Mouse (Mus musculus) CH12.LX (cell line): ENCODE data around the gene Art3.

Source experiments
- CTCF ChIP-seq, 2 experiments: IDR thresholded peaks in 1 of 2; conservative IDR thresholded peaks in 1 of 2; 2 replicates each; pipeline ENCODE4 v1.5.1; 2011 to 2012; ENCODE audit warnings: low read depth in 2 of 2, low read length in 2 of 2, improper control_type of control experiment in 1 of 2, inconsistent platforms in 1 of 2, mild to moderate bottlenecking in 1 of 2, moderate library complexity in 1 of 2
- ETS1 ChIP-seq: conservative IDR thresholded peaks from 2 replicates; pipeline ENCODE4 v1.6.1; 2012; ENCODE audit warnings: low read depth, mild to moderate bottlenecking, inconsistent platforms, low read length, improper control_type of control experiment, moderate library complexity
- NRF1 ChIP-seq: IDR thresholded peaks from 2 replicates; pipeline ENCODE4 v1.6.1; 2014; ENCODE audit warnings: low read depth, mild to moderate bottlenecking, inconsistent platforms, low read length, improper control_type of control experiment, moderate library complexity
- POLR2A ChIP-seq: IDR thresholded peaks from 2 replicates; pipeline ENCODE4 v1.6.1; 2011; ENCODE audit warnings: low read depth, mild to moderate bottlenecking, improper control_type of control experiment, low read length
- POLR2AphosphoS2 ChIP-seq: IDR thresholded peaks from 2 replicates; pipeline ENCODE4 v1.6.1; 2011; ENCODE audit warnings: low read depth, low read length, improper control_type of control experiment
- TCF12 ChIP-seq: IDR thresholded peaks from 2 replicates; pipeline ENCODE4 v1.6.1; 2014; ENCODE audit warnings: low read depth, mild to moderate bottlenecking, inconsistent platforms, low read length, improper control_type of control experiment

GRCm38 (mm10) chr5:92358767-92359455 is 27.3 kb downstream of the Art3 start:
- no peak for TF ChIP-seq CTCF (conservative IDR thresholded peaks at IDR 0.05 in 1 of 2, IDR thresholded peaks at IDR 0.05 in 1 of 2; ENCODE audit: low read depth in 2 of 2, low read length in 2 of 2)
- no peak for TF ChIP-seq ETS1
- no peak for TF ChIP-seq POLR2AphosphoS2
- no peak for TF ChIP-seq POLR2A
- TF ChIP-seq TCF12: no peak
- no peak for TF ChIP-seq NRF1
